12 mouse cellular contexts compared by ENCODE assay signal in genomic region chr12:28784864-28785263, GRCm38 (mm10). TPM values are rescaled to one million over a fixed set of nuclear protein-coding genes. Genes with fewer than 3 reads are reported as not detected.
DNase-seq lines count a peak whose midpoint lies in the region; ATAC-seq lines count a peak whose summit lies in the region.
"Had no signal": no experiment of that assay in that cellular context is flagged by ENCODE, and none has a peak within 500 bp of the region (broad histone marks: within the 10 kb centered on the region; RNA-seq: fewer than 3 reads in every experiment).

No protein-coding gene starts in this region.

- no peak overlapping the region for H3K9ac ChIP-seq in embryonic facial prominence, embryonic 15.5 days
- H3K9ac ChIP-seq in neural tube, embryonic 12.5 days: no peak overlapping the region
- H3K9ac ChIP-seq: limb, embryonic 13.5 days; lung, embryonic 14.5 days had no signal

- H3K4me3 ChIP-seq in embryonic facial prominence, embryonic 15.5 days (replicated peaks): no peak overlapping the region
- no peak overlapping the region for H3K4me3 ChIP-seq in neural tube, embryonic 12.5 days
- H3K4me3 ChIP-seq: limb, embryonic 13.5 days had no signal

- no peaks in the 10 kb centered on the region for H3K4me1 ChIP-seq in embryonic facial prominence, embryonic 15.5 days
- peaks cover 52% of the 10 kb centered on the region for H3K4me1 ChIP-seq in neural tube, embryonic 12.5 days

- no peaks in the 10 kb centered on the region for H3K9me3 ChIP-seq in embryonic facial prominence, embryonic 15.5 days (replicated peaks)
- H3K9me3 ChIP-seq in neural tube, embryonic 12.5 days: no peaks in the 10 kb centered on the region
- H3K9me3 ChIP-seq: limb, embryonic 13.5 days; megakaryocyte, embryonic 14.5 days had no signal

- no peak overlapping the region for H3K27ac ChIP-seq in embryonic facial prominence, embryonic 15.5 days (replicated peaks)
- H3K27ac ChIP-seq in neural tube, embryonic 12.5 days: no peak overlapping the region
- H3K27ac ChIP-seq: limb, embryonic 13.5 days had no signal

- H3K36me3 ChIP-seq in embryonic facial prominence, embryonic 15.5 days: no peaks in the 10 kb centered on the region
- no peaks in the 10 kb centered on the region for H3K36me3 ChIP-seq in neural tube, embryonic 12.5 days
- H3K36me3 ChIP-seq: limb, embryonic 13.5 days had no signal

- peak; percentile 60; the same call in 1 of the 2 replicates for ATAC-seq in embryonic facial prominence, embryonic 15.5 days (ENCODE audit: insufficient number of reproducible peaks, low FRiP score, low TSS enrichment, low read depth)
- no peak; the same call in 1 of the 2 replicates for ATAC-seq in neural tube, embryonic 12.5 days (ENCODE audit: low FRiP score, low read depth)
- no peak for ATAC-seq in inflammation-experienced regulatory T-cells, adult 6 months
- no peak for ATAC-seq in monocyte, adult 5-6 weeks (replicated peaks; ENCODE audit: insufficient number of reproducible peaks, low FRiP score, low TSS enrichment, poor library complexity, severe bottlenecking)

- peak; percentile 37 to 55 for DNase-seq in kidney, postnatal 4 days
- no peak for DNase-seq in kidney, adult 9 months
- DNase-seq in embryo, embryonic 11 days: peak; percentile 46
- DNase-seq: lung, embryonic 14.5 days had no signal

- 54% methylated on average over 8 of the region's 8 CpGs for WGBS in embryonic facial prominence, embryonic 15.5 days
- 15% methylated on average over 8 of the region's 8 CpGs for WGBS in neural tube, embryonic 12.5 days

- H3K4me2 ChIP-seq in embryonic facial prominence, embryonic 15.5 days (replicated peaks): no peak overlapping the region
- 0 out of 2 replicates have a peak overlapping the region, but pooled peaks have one; percentile 18 for H3K4me2 ChIP-seq in neural tube, embryonic 12.5 days (replicated peaks)
- H3K4me2 ChIP-seq: heart, embryonic 11.5 days; limb, embryonic 13.5 days; lung, embryonic 14.5 days had no signal

- no peaks in the 10 kb centered on the region for H3K27me3 ChIP-seq in embryonic facial prominence, embryonic 15.5 days
- H3K27me3 ChIP-seq in neural tube, embryonic 12.5 days (replicated peaks): no peaks in the 10 kb centered on the region
- H3K27me3 ChIP-seq: limb, embryonic 13.5 days; megakaryocyte, embryonic 14.5 days; Patski had no signal

RNA-seq across cellular contexts. Expression of gene Eipr1, which starts 33.3 kb away (rescaled TPM):
- 31.5 and 31.6 TPM in 2 replicates for polyA plus RNA-seq in embryonic facial prominence, embryonic 15.5 days (2015; fragmentation: Nextera tagmentation; extraction: Ambion mirVana)
- polyA plus RNA-seq in neural tube, embryonic 12.5 days (2016; fragmentation: Nextera tagmentation; extraction: Ambion mirVana): 54.6 and 57.4 TPM in 2 replicates
- polyA plus RNA-seq in inflammation-experienced regulatory T-cells, adult 6 months (2017; shearing (Covaris generic)): 10 to 100 TPM; 27.4 to 36.6 (median 33.7) TPM
- 16.4 to 40.7 TPM (median 25.3 TPM) in 3 replicates for total RNA-seq in monocyte, adult 5-6 weeks (2017)

RNA-seq across cellular contexts. Expression of gene Trappc12, which starts 34.6 kb away (rescaled TPM):
- 38.1 and 42.3 TPM in 2 replicates for polyA plus RNA-seq in embryonic facial prominence, embryonic 15.5 days (2015; fragmentation: Nextera tagmentation; extraction: Ambion mirVana)
- 41.0 and 42.4 TPM in 2 replicates for polyA plus RNA-seq in neural tube, embryonic 12.5 days (2016; fragmentation: Nextera tagmentation; extraction: Ambion mirVana)
- polyA plus RNA-seq in inflammation-experienced regulatory T-cells, adult 6 months (2017; shearing (Covaris generic)): 10 to 100 TPM; 31.7 to 58.8 (median 40.1) TPM
- 31.9 to 49.2 TPM (median 37.4 TPM) in 3 replicates for total RNA-seq in monocyte, adult 5-6 weeks (2017)
